Mouse (Mus musculus) forebrain, embryonic 12.5 days (tissue): ENCODE results near the gene Cept1. TPM values are rescaled to one million over a fixed set of nuclear protein-coding genes. Genes with fewer than 3 reads are reported as not detected.

Experiments used
- ATAC-seq: fragments of 200-750 bp; cut with Nextera tagmentation; 2 replicates; pipeline ENCODE4 v1.8.0; 2017; ENCODE audit warnings: moderate TSS enrichment; ENCODE audit not compliant: low FRiP score
- H3K27ac ChIP-seq: fragments of 300-500 bp; sonication (generic); 2 replicates; pipeline ENCODE4 v1.5.1; 2016; ENCODE audit warnings: mild to moderate bottlenecking
- H3K27me3 ChIP-seq: fragments of 300-500 bp; sonication (generic); 2 replicates; pipeline ENCODE4 v1.6.1; 2016; ENCODE audit warnings: mild to moderate bottlenecking
- H3K36me3 ChIP-seq: fragments of 300-500 bp; sonication (generic); replicated peaks from 2 replicates; pipeline ENCODE4 v1.6.1; 2016; ENCODE audit warnings: mild to moderate bottlenecking
- H3K4me1 ChIP-seq: fragments of 300-500 bp; sonication (generic); 2 replicates; pipeline ENCODE4 v1.6.1; 2016
- H3K4me2 ChIP-seq: fragments of 300-500 bp; sonication (generic); 2 replicates; pipeline ENCODE4 v1.6.1; 2016; ENCODE audit warnings: mild to moderate bottlenecking, moderate library complexity
- H3K4me3 ChIP-seq: fragments of 300-500 bp; sonication (generic); replicated peaks from 2 replicates; pipeline ENCODE4 v1.5.1; 2016; ENCODE audit warnings: mild to moderate bottlenecking
- H3K9ac ChIP-seq: fragments of 300-500 bp; sonication (generic); 2 replicates; pipeline ENCODE4 v1.6.1; 2016; ENCODE audit warnings: mild to moderate bottlenecking
- H3K9me3 ChIP-seq: fragments of 300-500 bp; sonication (generic); 2 replicates; pipeline ENCODE4 v1.6.1; 2016
- WGBS: fragments of 180-500 bp; shearing (Covaris S2); methylation state at CpG from one replicate; pipeline ENCODE4 v1.1.7; 2016; 5-methylcytosine and 5-hydroxymethylcytosine counted together
- polyA plus RNA-seq: library from polyadenylated mRNA; unstranded; fragments of >200 nt; fragmentation: Nextera tagmentation; extraction: Ambion mirVana; gene quantifications from 2 replicates; pipeline ENCODE4 v1.2.1, GENCODE M21; 2016

Cept1 gene
- polyA plus RNA-seq, 1 experiment from 2014 or later = 40.5 TPM

GRCm38 (mm10) chr3:106492723-106493122 lies 54.9 kb downstream of the Cept1 start:
- no peak overlapping the region for H3K27ac ChIP-seq

GRCm38 (mm10) chr3:106490239-106490638 lies 57.4 kb downstream of the Cept1 start:
- Histone ChIP-seq H3K36me3 (no peaks in the 10 kb centered on the region), H3K27me3 (no peaks in the 10 kb centered on the region), H3K4me3 (no peak overlapping the region), H3K27ac (no peak overlapping the region), H3K9me3 (no peaks in the 10 kb centered on the region), H3K4me1 (no peaks in the 10 kb centered on the region), H3K9ac (no peak overlapping the region), H3K4me2 (no peak overlapping the region)
- ATAC-seq = no peak
- WGBS = 94% methylated on average over 4 of the region's 4 CpGs

More at GRCm38 (mm10) chr3:106492723-106493122, 54.9 kb downstream of the Cept1 start:
- Histone ChIP-seq H3K27me3 (no peaks in the 10 kb centered on the region), H3K4me3 (no peak overlapping the region), H3K9ac (no peak overlapping the region), H3K9me3 (no peaks in the 10 kb centered on the region), H3K4me2 (no peak overlapping the region), H3K4me1 (no peaks in the 10 kb centered on the region), H3K36me3 (no peaks in the 10 kb centered on the region)
- 90% methylated on average over 1 of the region's 1 CpGs for WGBS
- no peak for ATAC-seq

DNA sequence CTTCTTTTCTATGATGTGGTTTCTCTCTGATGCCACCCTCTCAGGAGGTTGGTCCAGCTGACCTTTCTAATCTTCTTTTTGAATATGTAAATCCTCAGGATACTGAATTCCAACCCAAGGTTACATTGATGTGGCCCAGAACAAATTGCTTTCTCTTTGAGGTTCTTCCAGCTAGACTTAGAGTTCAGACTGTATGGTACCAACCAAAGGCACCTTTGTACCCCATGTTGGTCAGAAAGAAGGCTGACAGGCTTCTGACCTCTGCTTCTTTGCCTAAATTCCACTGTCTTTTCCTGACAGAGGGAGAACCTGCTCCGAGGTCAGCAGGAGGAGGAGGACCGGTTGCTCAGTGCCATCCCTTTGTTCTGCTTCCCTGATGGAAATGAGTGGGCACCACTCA lies 60.1 kb downstream of the Cept1 start:
- no peaks in the 10 kb centered on the region for H3K9me3 ChIP-seq
- ATAC-seq = no peak
- H3K27me3 ChIP-seq = 0 out of 2 replicates have a peak, but pooled peaks cover 8% of the 10 kb centered on the region
- H3K9ac ChIP-seq = no peak overlapping the region
- no peak overlapping the region for H3K27ac ChIP-seq
- no peak overlapping the region for H3K4me3 ChIP-seq
- H3K36me3 ChIP-seq = no peaks in the 10 kb centered on the region
- H3K4me2 ChIP-seq = no peak overlapping the region
- H3K4me1 ChIP-seq = peaks cover 6% of the 10 kb centered on the region; the same call in 1 of the 2 replicates
- 87% methylated on average over 2 of the region's 2 CpGs for WGBS

DNA sequence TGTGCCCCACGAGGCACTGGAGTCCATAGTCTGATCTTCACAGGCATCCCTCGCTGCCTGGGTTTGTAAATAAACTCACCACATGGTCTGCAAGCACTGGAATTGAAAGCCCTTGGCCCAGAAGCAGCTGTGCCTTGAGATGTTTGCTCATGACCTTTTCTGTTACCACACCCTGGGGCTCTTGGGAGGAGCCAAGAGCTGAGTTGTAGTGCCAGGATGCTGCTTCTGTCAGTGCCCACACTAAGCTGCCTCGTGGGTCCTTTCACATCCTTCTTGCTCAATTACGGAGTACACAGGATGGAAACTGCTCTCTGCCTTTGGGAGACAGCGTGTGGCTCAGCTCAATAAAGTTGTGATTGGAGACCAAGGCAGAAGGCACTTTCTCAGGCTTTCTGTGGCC lies 61.8 kb downstream of the Cept1 start:
- no peak overlapping the region for H3K4me2 ChIP-seq
- H3K9ac ChIP-seq = no peak overlapping the region
- 80% methylated on average over 5 of the region's 5 CpGs for WGBS
- H3K9me3 ChIP-seq = no peaks in the 10 kb centered on the region
- no peaks in the 10 kb centered on the region for H3K36me3 ChIP-seq
- H3K27me3 ChIP-seq = 0 out of 2 replicates have a peak, but pooled peaks cover 13% of the 10 kb centered on the region
- H3K27ac ChIP-seq = no peak overlapping the region
- no peak overlapping the region for H3K4me3 ChIP-seq
- H3K4me1 ChIP-seq = peaks cover 11% of the 10 kb centered on the region; the same call in 1 of the 2 replicates
- ATAC-seq = no peak

GRCm38 (mm10) chr3:106484861-106485260 lies 62.7 kb downstream of the Cept1 start:
- WGBS = 91% methylated on average over 3 of the region's 3 CpGs

GRCm38 (mm10) chr3:106483796-106484405 lies 63.7 kb downstream of the Cept1 start:
- Histone ChIP-seq H3K27ac (no peak overlapping the region), H3K4me3 (no peak overlapping the region), H3K4me2 (no peak overlapping the region), H3K4me1 (peaks cover 11% of the 10 kb centered on the region; the same call in 1 of the 2 replicates), H3K27me3 (0 out of 2 replicates have a peak, but pooled peaks cover 13% of the 10 kb centered on the region), H3K9me3 (no peaks in the 10 kb centered on the region), H3K36me3 (no peaks in the 10 kb centered on the region), H3K9ac (no peak overlapping the region)
- ATAC-seq = no peak
- 80% methylated on average over 4 of the region's 4 CpGs for WGBS

More at GRCm38 (mm10) chr3:106484861-106485260, 62.7 kb downstream of the Cept1 start:
- H3K4me2 ChIP-seq = no peak overlapping the region
- no peak overlapping the region for H3K9ac ChIP-seq
- no peak overlapping the region for H3K4me3 ChIP-seq
- H3K4me1 ChIP-seq = peaks cover 11% of the 10 kb centered on the region; the same call in 1 of the 2 replicates
- no peak for ATAC-seq
- no peaks in the 10 kb centered on the region for H3K36me3 ChIP-seq
- 0 out of 2 replicates have a peak, but pooled peaks cover 13% of the 10 kb centered on the region for H3K27me3 ChIP-seq
- H3K27ac ChIP-seq = no peak overlapping the region
- no peaks in the 10 kb centered on the region for H3K9me3 ChIP-seq

DNA sequence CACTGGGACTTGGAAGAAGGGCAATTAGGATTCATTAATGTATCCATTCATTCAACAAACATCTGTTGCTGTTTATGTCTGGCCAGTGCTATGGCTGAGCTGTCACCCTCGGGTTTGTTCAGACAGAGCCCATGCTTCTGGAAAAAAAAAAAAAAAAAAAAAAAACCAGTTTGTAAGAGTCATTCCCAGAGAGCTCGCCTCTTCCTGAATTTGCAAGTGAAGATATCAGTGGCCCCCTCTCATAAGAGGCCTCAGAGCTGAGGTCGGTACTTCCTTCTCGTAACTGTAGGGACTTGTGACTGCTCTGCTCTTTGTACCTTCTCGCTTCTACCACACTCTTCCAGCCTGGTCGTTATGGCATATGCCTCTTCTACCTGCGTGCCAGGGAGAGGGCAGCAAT lies 64.3 kb downstream of the Cept1 start:
- Histone ChIP-seq H3K36me3 (no peaks in the 10 kb centered on the region), H3K4me1 (peaks cover 11% of the 10 kb centered on the region; the same call in 1 of the 2 replicates), H3K4me3 (no peak overlapping the region), H3K4me2 (no peak overlapping the region), H3K9ac (no peak overlapping the region), H3K9me3 (no peaks in the 10 kb centered on the region), H3K27me3 (0 out of 2 replicates have a peak, but pooled peaks cover 13% of the 10 kb centered on the region), H3K27ac (no peak overlapping the region)
- WGBS = 76% methylated on average over 7 of the region's 7 CpGs
- ATAC-seq = no peak

DNA sequence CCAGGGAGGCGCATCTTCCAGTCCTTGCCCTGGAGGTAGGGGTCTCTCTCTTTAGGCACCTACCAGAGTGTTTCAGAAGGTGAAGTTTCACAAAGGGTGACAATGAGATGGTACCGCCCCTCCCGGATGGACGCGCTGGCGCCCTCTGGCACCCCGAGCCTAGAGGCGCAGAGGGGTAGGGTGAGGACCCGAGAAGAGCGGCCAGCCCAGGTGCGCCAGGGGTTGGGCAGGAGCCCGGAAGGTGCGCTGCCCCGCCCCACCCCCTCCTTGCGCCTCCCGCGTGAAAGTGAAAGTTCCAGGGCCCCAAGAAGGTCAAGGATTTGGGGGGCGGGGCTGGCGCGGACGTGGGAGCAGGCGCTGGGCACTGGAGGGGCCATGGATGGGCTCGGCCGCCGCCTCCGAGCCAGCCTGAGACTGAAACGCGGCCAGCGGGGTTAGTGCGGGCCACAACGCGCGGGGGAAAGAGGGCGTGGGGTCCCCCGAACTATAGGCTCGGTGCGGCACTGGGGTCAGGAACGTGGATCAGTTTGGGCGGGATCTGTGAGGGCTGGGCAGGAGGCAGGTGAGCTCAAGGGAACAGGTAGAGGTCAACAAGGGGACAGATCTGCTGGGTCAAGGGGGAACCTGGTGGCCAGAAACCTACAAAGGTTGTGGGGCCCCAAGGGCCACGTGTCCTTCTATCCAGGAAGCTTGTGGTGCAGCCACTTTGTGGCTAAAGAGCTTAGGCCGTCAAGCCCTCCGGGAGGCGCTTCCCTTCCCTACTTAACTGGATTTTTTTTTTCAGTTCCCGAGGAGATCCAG lies 65.1 kb downstream of the Cept1 start, which contains the start of gene Dennd2d:
Gene Dennd2d, plus strand, starts transcription at position 125 of the 801 bp plus-strand sequence.
- peak within 1 kb of the TSS; percentile 56 for H3K4me3 ChIP-seq
- no peak within 1 kb of the TSS for H3K27ac ChIP-seq
- peak; percentile 82 for ATAC-seq
- H3K36me3 ChIP-seq = no peaks in the 10 kb centered on the region
- peak within 1 kb of the TSS; percentile 60 for H3K9ac ChIP-seq
- H3K9me3 ChIP-seq = no peaks in the 10 kb centered on the region
- 0 out of 2 replicates have a peak, but pooled peaks cover 13% of the 10 kb centered on the region for H3K27me3 ChIP-seq
- WGBS = 2% methylated on average over 43 of the region's 44 CpGs
- H3K4me2 ChIP-seq = peak within 1 kb of the TSS; percentile 96
- peaks cover 11% of the 10 kb centered on the region; the same call in 1 of the 2 replicates for H3K4me1 ChIP-seq

DNA sequence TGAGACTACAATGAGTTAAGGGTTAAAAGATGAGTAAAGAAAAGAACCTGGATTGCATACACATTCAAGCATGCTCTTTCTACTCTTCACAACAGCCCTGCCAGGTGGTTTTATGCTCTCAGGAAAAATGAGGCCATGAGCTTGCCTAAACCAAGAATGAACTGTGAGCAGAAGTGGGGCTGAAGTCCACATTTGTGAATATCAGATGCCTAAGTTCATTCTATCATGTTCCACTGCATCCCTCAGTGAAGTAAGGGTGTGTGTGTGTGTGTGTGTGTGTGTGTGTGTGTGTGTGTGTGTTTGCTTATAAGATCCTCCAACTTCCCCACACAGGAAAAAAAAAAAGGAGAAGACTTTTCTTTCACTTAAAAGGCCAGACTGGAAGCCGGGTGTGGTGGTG lies 70.7 kb downstream of the Cept1 start:
- no peak overlapping the region for H3K4me2 ChIP-seq
- H3K4me1 ChIP-seq = no peaks in the 10 kb centered on the region
- H3K4me3 ChIP-seq = no peak overlapping the region
- H3K36me3 ChIP-seq = no peaks in the 10 kb centered on the region
- H3K9me3 ChIP-seq = no peaks in the 10 kb centered on the region
- H3K9ac ChIP-seq = no peak overlapping the region
- WGBS = 100% methylated on average over 1 of the region's 1 CpGs
- H3K27me3 ChIP-seq = no peaks in the 10 kb centered on the region
- no peak for ATAC-seq
- H3K27ac ChIP-seq = no peak overlapping the region

- Histone ChIP-seq H3K9ac (no peak overlapping the region), H3K36me3 (no peaks in the 10 kb centered on the region), H3K4me1 (no peaks in the 10 kb centered on the region), H3K27ac (no peak overlapping the region), H3K4me2 (no peak overlapping the region), H3K4me3 (no peak overlapping the region), H3K9me3 (no peaks in the 10 kb centered on the region), H3K27me3 (no peaks in the 10 kb centered on the region)
- WGBS = 94% methylated on average over 4 of the region's 4 CpGs
- ATAC-seq = no peak
Observed at GRCm38 (mm10) chr3:106474210-106474609, 73.4 kb downstream of the Cept1 start.

DNA sequence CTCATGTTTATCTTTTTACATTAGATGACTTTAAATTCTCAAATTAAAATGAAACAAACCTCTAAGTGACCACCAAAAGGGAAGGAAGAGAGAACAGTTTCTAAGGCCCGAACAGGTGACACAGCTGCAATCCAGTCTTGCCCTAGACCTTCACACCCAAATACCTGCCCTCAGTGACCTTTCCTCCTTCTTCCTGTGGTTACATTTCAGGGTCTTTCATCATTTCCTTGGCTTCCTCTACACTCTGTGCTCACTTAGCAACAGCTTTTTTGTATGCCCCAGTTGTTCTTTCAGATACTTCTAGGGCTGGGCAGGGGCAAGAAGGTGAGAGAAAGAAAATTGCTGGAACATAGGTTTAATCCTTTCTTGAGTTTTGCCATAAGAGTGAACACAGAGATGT lies 82.9 kb downstream of the Cept1 start:
- Histone ChIP-seq H3K36me3 (no peaks in the 10 kb centered on the region), H3K4me2 (no peak overlapping the region), H3K27me3 (no peaks in the 10 kb centered on the region), H3K9me3 (no peaks in the 10 kb centered on the region), H3K4me1 (no peaks in the 10 kb centered on the region), H3K27ac (no peak overlapping the region), H3K9ac (no peak overlapping the region), H3K4me3 (no peak overlapping the region)
- WGBS = 97% methylated on average over 1 of the region's 1 CpGs
- ATAC-seq = no peak

GRCm38 (mm10) chr3:106462493-106462892 lies 85.1 kb downstream of the Cept1 start:
- Histone ChIP-seq H3K4me2 (no peak overlapping the region), H3K27ac (no peak overlapping the region), H3K27me3 (no peaks in the 10 kb centered on the region), H3K4me3 (no peak overlapping the region), H3K4me1 (no peaks in the 10 kb centered on the region), H3K9ac (no peak overlapping the region), H3K9me3 (no peaks in the 10 kb centered on the region), H3K36me3 (no peaks in the 10 kb centered on the region)
- WGBS = 70% methylated on average over 3 of the region's 3 CpGs
- no peak for ATAC-seq
